Mouse (Mus musculus) C2C12 (cell line): ENCODE measurements around the gene Rnf7.

Experiments
- CEBPB ChIP-seq: IDR thresholded peaks from one replicate; pipeline ENCODE4 v1.6.1; 2011; ENCODE audit warnings: low read depth, mild to moderate bottlenecking, control low read depth, moderate library complexity
- MYOG ChIP-seq: IDR thresholded peaks from one replicate; pipeline ENCODE4 v1.6.1; 2011; ENCODE audit not compliant: control insufficient read depth, insufficient read length; ENCODE audit errors: extremely low read depth
- USF1 ChIP-seq: IDR thresholded peaks from one replicate; pipeline ENCODE4 v1.6.1; 2011; ENCODE audit warnings: low read depth, mild to moderate bottlenecking, control low read depth, moderate library complexity

DNA sequence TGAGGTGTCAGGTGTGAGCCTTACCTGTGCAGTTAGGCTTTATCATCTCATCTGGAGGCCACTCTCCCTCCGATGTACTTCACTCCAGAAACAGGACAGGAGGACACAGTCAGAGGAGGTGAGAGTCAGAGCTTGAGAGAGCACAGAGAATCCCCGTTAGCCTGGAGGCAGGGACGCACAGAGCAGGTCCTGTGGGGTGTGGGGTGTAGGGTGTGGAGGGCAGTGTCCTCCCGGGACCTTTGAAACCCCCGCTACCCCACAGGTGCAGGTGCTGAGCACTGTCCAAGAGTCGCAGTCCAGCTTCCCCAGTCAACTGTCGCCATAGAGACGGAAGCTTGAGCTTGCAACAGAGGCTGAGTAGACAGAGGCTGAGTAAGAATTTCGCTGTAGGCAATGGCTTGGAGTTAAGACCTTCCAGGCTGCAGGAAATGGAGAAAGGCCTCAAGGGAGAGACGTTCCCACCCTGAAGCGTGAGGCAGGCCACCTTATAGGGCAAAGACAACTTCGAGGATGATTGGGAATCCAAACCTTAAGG lies 46.6 kb upstream of the Rnf7 start, which contains the start of gene Gm28729:
- TF ChIP-seq CEBPB (no peak), MYOG (no peak), USF1 (no peak)
